Mouse (Mus musculus) liver, embryonic 13.5 days (tissue): Measurements from ENCODE around the gene Slc46a1. TPM values are rescaled to one million over a fixed set of nuclear protein-coding genes. Genes with fewer than 3 reads are reported as not detected.

Experiments used
- ATAC-seq: fragments of 200-750 bp; cut with Nextera tagmentation; 2 replicates; pipeline ENCODE4 v1.8.0; 2017; ENCODE audit warnings: low read depth, mild to moderate bottlenecking, moderate number of reproducible peaks, moderate library complexity
- DNase-seq: peaks from one replicate; pipeline ENCODE4 v3.0.0; 2022
- H3K27ac ChIP-seq: fragments of 300-500 bp; sonication (generic); 2 replicates; pipeline ENCODE4 v1.5.1; 2015; ENCODE audit warnings: moderate library complexity, mild to moderate bottlenecking, inconsistent platforms
- H3K27me3 ChIP-seq: fragments of 300-500 bp; sonication (generic); 2 replicates; pipeline ENCODE4 v1.6.1; 2015; ENCODE audit warnings: mild to moderate bottlenecking, inconsistent platforms
- H3K36me3 ChIP-seq: fragments of 300-500 bp; sonication (generic); 2 replicates; pipeline ENCODE4 v1.6.1; 2015; ENCODE audit warnings: mild to moderate bottlenecking, inconsistent platforms
- H3K4me1 ChIP-seq: fragments of 300-500 bp; sonication (generic); replicated peaks from 2 replicates; pipeline ENCODE4 v1.6.1; 2015; ENCODE audit warnings: inconsistent platforms
- H3K4me2 ChIP-seq: fragments of 300-500 bp; sonication (generic); 2 replicates; pipeline ENCODE4 v1.6.1; 2015; ENCODE audit warnings: inconsistent platforms, mild to moderate bottlenecking, moderate library complexity
- H3K4me3 ChIP-seq: fragments of 300-500 bp; sonication (generic); replicated peaks from 2 replicates; pipeline ENCODE4 v1.5.1; 2015; ENCODE audit warnings: mild to moderate bottlenecking, inconsistent platforms
- H3K9ac ChIP-seq: fragments of 300-500 bp; sonication (generic); 2 replicates; pipeline ENCODE4 v1.6.1; 2015; ENCODE audit warnings: mild to moderate bottlenecking, inconsistent platforms
- H3K9me3 ChIP-seq: fragments of 300-500 bp; sonication (generic); replicated peaks from 2 replicates; pipeline ENCODE4 v1.6.1; 2016; ENCODE audit warnings: inconsistent platforms
- WGBS: fragments of 180-500 bp; shearing (Covaris S2); methylation state at CpG from one replicate; pipeline ENCODE4 v1.1.7; 2015; ENCODE audit not compliant: insufficient replicate concordance; 5-methylcytosine and 5-hydroxymethylcytosine counted together
- polyA plus RNA-seq: library from polyadenylated mRNA; unstranded; fragments of >200 nt; fragmentation: Nextera tagmentation; extraction: Ambion mirVana; gene quantifications from 2 replicates; pipeline ENCODE4 v1.2.1, GENCODE M21; 2015

Gene Slc46a1
- polyA plus RNA-seq, 1 experiment from 2014 or later = 6.1 TPM

DNA sequence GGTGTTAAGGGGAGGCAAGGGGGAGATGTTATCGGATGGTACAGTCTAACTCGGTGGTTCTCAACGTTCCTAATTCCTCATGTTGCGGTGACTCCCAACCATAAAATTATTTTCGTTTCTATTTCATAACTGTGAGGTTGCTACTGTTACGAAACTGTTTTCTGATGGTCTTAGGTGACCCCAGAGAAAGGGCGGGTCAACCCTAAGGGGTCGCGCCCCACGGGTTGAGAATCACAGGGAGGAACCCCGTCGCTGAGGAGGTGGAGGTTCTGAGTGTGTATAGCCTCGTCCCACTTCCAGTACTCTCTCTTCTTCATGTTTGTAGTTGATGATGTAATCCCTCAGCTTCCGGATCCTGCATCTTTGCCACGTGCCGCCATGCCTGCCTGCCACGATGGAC lies 6.8 kb upstream of the Slc46a1 start:
- H3K36me3 ChIP-seq = no peaks in the 10 kb centered on the region
- H3K4me3 ChIP-seq = no peak overlapping the region
- no peak overlapping the region for H3K4me2 ChIP-seq
- no peak for DNase-seq
- no peak overlapping the region for H3K27ac ChIP-seq
- peaks cover 3% of the 10 kb centered on the region; the same call in 1 of the 2 replicates for H3K27me3 ChIP-seq
- peaks cover 4% of the 10 kb centered on the region; the same call in 1 of the 2 replicates for H3K9me3 ChIP-seq
- 67% methylated on average over 17 of the region's 17 CpGs for WGBS
- no peak overlapping the region for H3K9ac ChIP-seq
- peaks cover 12% of the 10 kb centered on the region for H3K4me1 ChIP-seq
- no peak for ATAC-seq

DNA sequence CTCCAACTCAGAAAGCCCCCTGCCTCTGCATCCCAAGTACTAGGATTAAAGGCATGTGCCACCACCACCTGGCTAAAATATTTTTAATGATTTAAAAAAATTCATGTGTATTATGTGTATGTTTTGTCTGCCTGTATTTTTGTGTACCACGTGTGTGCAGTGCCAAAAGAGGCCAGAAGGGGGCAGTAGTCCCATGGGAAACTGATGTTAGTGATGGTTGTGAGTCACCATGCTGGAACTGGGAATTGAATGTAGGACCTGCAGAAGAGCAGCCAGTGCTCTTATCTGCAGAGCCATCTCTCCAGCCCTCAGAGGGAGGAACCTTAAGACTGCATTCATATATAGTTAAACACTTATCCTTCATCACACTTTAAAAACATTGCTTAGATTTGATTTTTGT lies 3.6 kb upstream of the Slc46a1 start:
- H3K4me2 ChIP-seq = no peak overlapping the region
- ATAC-seq (no peak), DNase-seq (no peak)
- H3K27me3 ChIP-seq = no peaks in the 10 kb centered on the region; the same call in 1 of the 2 replicates
- no peak overlapping the region for H3K9ac ChIP-seq
- H3K9me3 ChIP-seq = peaks cover 4% of the 10 kb centered on the region; the same call in 1 of the 2 replicates
- H3K4me3 ChIP-seq = no peak overlapping the region
- 58% methylated on average over 1 of the region's 1 CpGs for WGBS
- H3K4me1 ChIP-seq = peaks cover 40% of the 10 kb centered on the region
- no peak overlapping the region for H3K27ac ChIP-seq
- no peaks in the 10 kb centered on the region for H3K36me3 ChIP-seq

DNA sequence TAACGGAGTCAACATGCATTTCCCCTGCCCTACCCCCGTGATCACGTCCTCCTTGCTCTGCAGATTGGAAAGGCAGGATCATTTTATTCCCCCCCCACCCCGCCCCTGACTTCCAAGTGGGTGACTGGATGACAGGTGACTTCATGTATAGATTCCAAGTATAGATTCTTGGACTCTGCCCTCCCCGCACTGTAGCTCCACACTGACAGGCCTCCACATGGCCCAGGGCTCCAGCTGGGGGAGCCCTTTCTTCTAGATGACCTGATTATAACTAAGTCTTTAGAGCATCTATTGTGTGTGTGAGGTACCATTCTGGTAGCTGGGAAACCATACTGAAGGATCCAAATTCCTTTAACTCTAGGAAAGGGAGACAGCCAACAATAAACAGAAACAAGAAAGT lies 2.8 kb upstream of the Slc46a1 start:
- no peaks in the 10 kb centered on the region; the same call in 1 of the 2 replicates for H3K27me3 ChIP-seq
- WGBS = 74% methylated on average over 5 of the region's 5 CpGs
- H3K9ac ChIP-seq = no peak overlapping the region
- no peak overlapping the region for H3K4me2 ChIP-seq
- H3K4me3 ChIP-seq = no peak overlapping the region
- DNase-seq (no peak), ATAC-seq (no peak)
- H3K36me3 ChIP-seq = no peaks in the 10 kb centered on the region
- H3K9me3 ChIP-seq = peaks cover 4% of the 10 kb centered on the region; the same call in 1 of the 2 replicates
- H3K27ac ChIP-seq = no peak overlapping the region
- peaks cover 43% of the 10 kb centered on the region for H3K4me1 ChIP-seq

DNA sequence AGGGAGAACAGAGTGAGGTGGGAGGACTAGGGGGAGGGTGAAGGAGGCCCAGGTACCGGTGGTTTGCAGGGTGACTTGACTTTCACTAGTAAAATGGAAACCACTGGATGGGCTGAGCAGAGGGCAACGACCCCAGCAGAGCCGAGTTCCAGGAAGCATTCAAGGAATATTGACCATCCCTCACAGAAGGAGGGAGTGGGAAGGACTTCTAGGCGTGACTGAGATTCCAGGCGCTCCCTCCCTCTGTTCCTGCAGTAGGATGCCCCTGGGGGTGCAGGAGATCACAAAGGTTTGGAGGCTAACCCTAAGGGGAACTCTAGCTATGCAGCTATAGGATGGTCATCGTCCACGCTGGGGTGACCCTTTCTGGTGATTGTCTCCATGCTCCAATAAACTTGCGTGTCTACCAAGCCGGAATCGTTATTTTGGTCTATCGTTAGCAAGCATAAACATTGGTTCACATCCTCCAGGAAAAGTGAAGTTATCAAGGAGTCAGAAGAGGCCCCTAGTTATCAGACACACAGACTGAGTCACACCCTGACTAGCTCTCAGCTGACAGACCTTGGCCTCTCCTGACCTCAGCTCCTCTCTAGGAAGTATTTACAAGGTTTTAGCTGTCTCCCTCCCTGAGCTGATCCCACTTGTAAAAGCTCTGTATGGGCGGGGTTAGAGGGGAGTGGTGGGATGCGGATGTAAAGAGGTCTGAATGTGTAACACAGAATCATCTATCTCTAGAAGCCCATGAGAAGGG lies 2.0 kb upstream of the Slc46a1 start:
- H3K4me2 ChIP-seq = peak overlapping the region; percentile 23
- no peak overlapping the region for H3K27ac ChIP-seq
- ATAC-seq (no peak), DNase-seq (no peak)
- no peaks in the 10 kb centered on the region for H3K36me3 ChIP-seq
- H3K27me3 ChIP-seq = no peaks in the 10 kb centered on the region; the same call in 1 of the 2 replicates
- no peak overlapping the region for H3K4me3 ChIP-seq
- WGBS = 40% methylated on average over 13 of the region's 13 CpGs
- H3K9ac ChIP-seq = 0 out of 2 replicates have a peak overlapping the region, but pooled peaks have one; percentile 20
- peaks cover 4% of the 10 kb centered on the region; the same call in 1 of the 2 replicates for H3K9me3 ChIP-seq
- H3K4me1 ChIP-seq = peaks cover 43% of the 10 kb centered on the region

DNA sequence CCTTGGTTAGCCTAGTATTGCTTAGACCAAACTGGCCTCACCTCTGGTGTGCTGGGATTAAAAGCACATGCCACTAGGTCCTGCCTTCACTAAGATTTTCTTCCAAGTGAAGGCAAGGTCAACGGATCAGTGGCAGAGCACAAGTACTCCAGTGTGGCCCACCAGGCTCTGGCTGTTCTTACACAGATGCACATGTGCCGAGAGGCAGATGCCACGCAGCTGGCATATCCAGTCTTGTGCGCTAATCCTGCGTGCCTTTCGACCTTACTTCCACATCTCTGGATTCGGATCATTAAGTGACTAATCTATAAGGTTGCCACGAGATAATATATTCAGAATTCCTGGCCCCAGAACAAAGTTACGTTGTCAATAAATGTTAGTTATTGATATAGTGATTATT lies 381 bp upstream of the Slc46a1 start:
- H3K27ac ChIP-seq = no peak overlapping the region
- DNase-seq (no peak), ATAC-seq (no peak)
- no peaks in the 10 kb centered on the region for H3K27me3 ChIP-seq
- WGBS = 45% methylated on average over 9 of the region's 9 CpGs
- H3K4me3 ChIP-seq = peak overlapping the region; percentile 65
- no peak overlapping the region for H3K9ac ChIP-seq
- peak overlapping the region; percentile 87 for H3K4me2 ChIP-seq
- H3K4me1 ChIP-seq = peaks cover 43% of the 10 kb centered on the region
- H3K9me3 ChIP-seq = peaks cover 4% of the 10 kb centered on the region; the same call in 1 of the 2 replicates
- H3K36me3 ChIP-seq = no peaks in the 10 kb centered on the region

DNA sequence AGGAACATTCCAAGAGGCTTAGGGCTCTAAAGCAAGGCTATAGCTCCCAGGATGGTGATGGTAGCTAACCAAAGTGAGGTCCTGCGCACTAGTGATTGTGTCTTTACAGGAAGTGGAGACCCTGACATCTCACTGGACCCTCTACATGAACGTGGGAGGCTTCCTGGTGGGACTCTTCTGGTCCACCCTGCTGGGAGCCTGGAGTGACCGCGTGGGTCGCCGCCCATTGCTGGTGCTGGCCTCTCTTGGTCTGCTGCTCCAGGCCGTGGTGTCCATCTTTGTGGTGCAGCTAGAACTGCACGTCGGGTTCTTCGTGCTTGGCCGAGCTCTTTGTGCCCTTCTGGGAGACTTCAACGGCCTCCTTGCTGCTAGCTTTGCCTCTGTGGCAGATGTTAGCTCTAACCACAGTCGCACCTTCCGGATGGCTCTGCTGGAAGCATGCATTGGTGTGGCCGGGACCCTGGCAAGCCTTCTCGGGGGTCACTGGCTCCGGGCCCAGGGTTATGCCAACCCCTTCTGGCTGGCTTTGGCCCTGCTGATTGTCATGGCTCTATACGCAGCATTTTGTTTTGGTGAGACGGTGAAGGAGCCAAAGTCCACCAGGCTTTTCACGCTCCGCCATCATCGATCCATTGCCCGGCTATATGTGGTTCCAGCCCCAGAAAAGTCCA lies 880 bp downstream of the Slc46a1 start:
- no peak for DNase-seq
- ATAC-seq = peak; percentile 6; the same call in 1 of the 2 replicates

DNA sequence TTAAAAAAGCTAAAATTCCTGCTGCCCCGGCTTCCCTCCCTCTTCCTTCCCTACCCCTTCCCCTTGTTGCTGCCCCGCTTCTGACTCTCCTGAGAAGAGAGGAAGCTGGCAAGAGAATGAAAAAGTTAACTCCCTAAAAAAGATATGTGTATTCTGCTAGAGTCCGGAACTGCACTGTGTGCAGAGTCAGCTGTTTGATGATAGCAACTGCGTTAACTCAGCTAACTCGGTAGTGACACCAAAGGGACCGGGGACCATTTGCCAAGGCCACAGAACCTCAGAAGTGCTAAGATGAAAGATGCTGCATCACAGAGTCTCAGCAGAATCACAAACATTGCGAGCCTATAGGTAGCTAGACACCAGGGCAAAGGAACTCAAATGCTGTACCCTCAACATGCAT lies 2.0 kb downstream of the Slc46a1 start:
- H3K4me2 ChIP-seq = no peak overlapping the region
- H3K27me3 ChIP-seq = no peaks in the 10 kb centered on the region
- DNase-seq (no peak), ATAC-seq (no peak)
- H3K9me3 ChIP-seq = no peaks in the 10 kb centered on the region
- 59% methylated on average over 7 of the region's 7 CpGs for WGBS
- no peaks in the 10 kb centered on the region for H3K36me3 ChIP-seq
- no peak overlapping the region for H3K27ac ChIP-seq
- H3K4me3 ChIP-seq = no peak overlapping the region
- no peak overlapping the region for H3K9ac ChIP-seq
- H3K4me1 ChIP-seq = peaks cover 43% of the 10 kb centered on the region

More for the DNA sequence above, 880 bp downstream of the Slc46a1 start:
- H3K27ac ChIP-seq = no peak overlapping the region
- no peaks in the 10 kb centered on the region for H3K36me3 ChIP-seq
- H3K4me2 ChIP-seq = peak overlapping the region; percentile 87
- H3K9ac ChIP-seq = peak overlapping the region; percentile 74; the same call in 1 of the 2 replicates
- H3K4me1 ChIP-seq = peaks cover 43% of the 10 kb centered on the region
- peak overlapping the region; percentile 65 for H3K4me3 ChIP-seq
- 66% methylated on average over 23 of the region's 23 CpGs for WGBS
- H3K27me3 ChIP-seq = no peaks in the 10 kb centered on the region
- peaks cover 4% of the 10 kb centered on the region; the same call in 1 of the 2 replicates for H3K9me3 ChIP-seq

DNA sequence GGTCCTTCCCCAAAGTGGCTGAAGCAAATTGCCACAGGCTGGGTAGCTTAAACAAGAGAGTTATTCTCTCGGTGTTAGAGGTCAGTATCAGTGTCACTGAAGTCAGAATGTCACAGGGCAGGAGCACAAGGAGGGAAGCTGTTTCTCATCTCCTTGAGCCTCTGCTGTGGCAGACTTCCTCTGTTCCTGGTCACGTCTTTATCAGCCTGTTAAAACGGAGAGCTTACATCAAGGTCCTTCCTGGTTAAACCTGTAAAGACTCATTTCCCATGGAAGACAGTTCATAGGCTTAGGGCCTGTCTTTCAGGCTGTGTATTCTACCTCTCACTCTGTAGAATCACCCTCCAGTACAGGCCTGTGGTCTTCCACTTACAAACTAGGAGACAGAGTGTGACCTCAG lies 2.4 kb downstream of the Slc46a1 start:
- Histone ChIP-seq H3K9me3 (no peaks in the 10 kb centered on the region), H3K4me3 (no peak overlapping the region), H3K4me1 (peaks cover 43% of the 10 kb centered on the region), H3K4me2 (no peak overlapping the region), H3K36me3 (no peaks in the 10 kb centered on the region), H3K9ac (no peak overlapping the region), H3K27me3 (no peaks in the 10 kb centered on the region), H3K27ac (no peak overlapping the region)
- DNase-seq (no peak), ATAC-seq (no peak)
- 23% methylated on average over 3 of the region's 3 CpGs for WGBS

DNA sequence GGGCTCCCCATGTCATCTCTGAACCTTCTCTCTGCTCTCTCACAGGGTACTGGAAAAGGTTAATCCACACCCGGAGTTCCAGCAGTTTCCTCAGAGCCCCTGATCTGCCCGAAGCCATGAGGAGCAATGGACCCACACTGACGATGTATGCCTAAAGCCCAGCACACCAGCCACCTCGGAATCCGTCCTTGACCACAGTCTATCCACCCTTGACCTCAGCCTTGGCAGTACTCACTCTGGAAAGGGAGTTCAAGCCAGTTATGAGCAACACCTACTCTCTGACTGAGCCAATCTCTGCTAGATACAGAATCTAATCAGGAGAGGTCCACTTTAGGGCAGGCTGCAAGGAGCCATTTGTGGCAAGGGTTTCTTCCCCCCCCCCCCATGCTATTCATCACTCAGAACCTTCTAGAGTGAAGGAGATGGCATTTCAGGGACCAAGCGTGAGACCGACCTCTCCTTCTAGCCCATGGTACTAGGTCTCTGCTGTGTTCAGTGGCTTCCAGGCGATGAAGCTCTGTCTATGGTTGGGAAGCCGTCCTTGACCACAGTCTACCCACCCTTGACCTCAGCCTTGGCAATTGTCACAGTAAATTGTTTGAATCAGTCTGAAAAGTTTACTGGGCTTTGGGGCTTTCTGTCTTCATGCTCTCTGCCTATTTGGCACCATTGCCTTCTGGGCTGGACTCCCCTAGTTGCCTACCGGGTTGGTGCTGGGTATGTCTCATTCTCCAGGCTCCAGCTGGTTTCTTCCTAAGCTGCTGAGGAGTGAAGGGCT lies 6.0 kb downstream of the Slc46a1 start:
- H3K4me3 ChIP-seq = no peak overlapping the region
- no peak overlapping the region for H3K9ac ChIP-seq
- DNase-seq = no peak

DNA sequence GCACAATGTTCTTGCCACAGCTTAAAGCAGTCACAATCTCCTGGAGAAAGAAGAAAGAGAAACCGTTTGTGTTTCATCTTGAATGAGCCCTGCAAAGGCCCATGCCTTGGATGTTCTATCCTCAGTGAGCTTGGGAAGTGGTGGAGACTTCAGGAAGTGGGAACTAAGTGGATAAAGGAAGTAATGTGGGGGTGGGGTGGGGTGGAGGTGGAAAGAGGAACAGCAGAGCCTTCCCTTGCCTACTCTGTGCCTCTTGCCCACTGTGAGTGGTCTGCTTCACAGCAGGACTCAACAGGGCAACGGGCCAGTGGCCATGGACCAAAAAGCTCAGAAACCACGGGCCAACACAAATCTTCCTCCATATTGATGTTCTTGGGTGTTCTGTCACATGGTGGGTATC lies 9.8 kb downstream of the Slc46a1 start:
- H3K9ac ChIP-seq = no peak overlapping the region
- 46% methylated on average over 3 of the region's 3 CpGs for WGBS
- no peak overlapping the region for H3K4me3 ChIP-seq
- H3K36me3 ChIP-seq = no peaks in the 10 kb centered on the region
- DNase-seq = no peak
- no peak for ATAC-seq
- H3K9me3 ChIP-seq = no peaks in the 10 kb centered on the region
- no peak overlapping the region for H3K4me2 ChIP-seq
- no peak overlapping the region for H3K27ac ChIP-seq
- no peaks in the 10 kb centered on the region for H3K27me3 ChIP-seq
- H3K4me1 ChIP-seq = no peaks in the 10 kb centered on the region

More for the DNA sequence above, 6.0 kb downstream of the Slc46a1 start:
- no peaks in the 10 kb centered on the region for H3K27me3 ChIP-seq
- H3K4me2 ChIP-seq = no peak overlapping the region
- no peak for ATAC-seq
- no peaks in the 10 kb centered on the region for H3K9me3 ChIP-seq
- no peak overlapping the region for H3K27ac ChIP-seq
- WGBS = 60% methylated on average over 10 of the region's 10 CpGs
- H3K4me1 ChIP-seq = peaks cover 7% of the 10 kb centered on the region
- H3K36me3 ChIP-seq = no peaks in the 10 kb centered on the region

DNA sequence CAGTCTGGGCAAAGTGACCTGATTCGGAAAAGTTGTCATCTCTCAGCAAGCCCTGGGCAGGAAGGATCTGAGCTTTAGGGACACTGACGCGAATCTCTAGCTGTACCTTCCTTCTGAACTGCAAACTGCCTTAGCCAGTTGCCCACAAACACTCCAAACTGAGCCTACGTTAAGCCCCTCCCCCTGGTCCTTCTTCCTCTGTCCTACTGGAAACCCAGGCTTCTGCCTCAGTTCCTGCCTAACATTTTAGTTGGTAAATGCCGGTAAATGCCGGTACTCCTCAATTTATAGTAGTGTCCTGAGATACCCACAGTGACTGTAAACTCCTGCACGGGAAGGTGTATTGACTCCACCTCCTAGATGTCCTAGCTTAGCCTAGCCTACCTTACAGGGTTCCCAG lies 18.1 kb downstream of the Slc46a1 start:
- H3K27ac ChIP-seq = no peak overlapping the region
- H3K4me1 ChIP-seq = no peaks in the 10 kb centered on the region
- WGBS = 33% methylated on average over 7 of the region's 7 CpGs
- H3K4me3 ChIP-seq = no peak overlapping the region
- H3K9me3 ChIP-seq = no peaks in the 10 kb centered on the region
- no peak overlapping the region for H3K9ac ChIP-seq
- peaks cover 44% of the 10 kb centered on the region for H3K27me3 ChIP-seq
- ATAC-seq = no peak
- DNase-seq = no peak
- no peaks in the 10 kb centered on the region for H3K36me3 ChIP-seq
- no peak overlapping the region for H3K4me2 ChIP-seq
